Mouse (Mus musculus): ENCODE results near the gene Gm10160. TPM values are rescaled to one million over a fixed set of nuclear protein-coding genes. Genes with fewer than 3 reads are reported as not detected.
"Not testable (repeated sequence)": the region's sequence is repeated elsewhere in the genome, so short reads cannot be mapped to it uniquely, and the experiment has no call there.

Gene Gm10160
- total RNA-seq, 2 experiments from 2014 or later: not detected

DNA sequence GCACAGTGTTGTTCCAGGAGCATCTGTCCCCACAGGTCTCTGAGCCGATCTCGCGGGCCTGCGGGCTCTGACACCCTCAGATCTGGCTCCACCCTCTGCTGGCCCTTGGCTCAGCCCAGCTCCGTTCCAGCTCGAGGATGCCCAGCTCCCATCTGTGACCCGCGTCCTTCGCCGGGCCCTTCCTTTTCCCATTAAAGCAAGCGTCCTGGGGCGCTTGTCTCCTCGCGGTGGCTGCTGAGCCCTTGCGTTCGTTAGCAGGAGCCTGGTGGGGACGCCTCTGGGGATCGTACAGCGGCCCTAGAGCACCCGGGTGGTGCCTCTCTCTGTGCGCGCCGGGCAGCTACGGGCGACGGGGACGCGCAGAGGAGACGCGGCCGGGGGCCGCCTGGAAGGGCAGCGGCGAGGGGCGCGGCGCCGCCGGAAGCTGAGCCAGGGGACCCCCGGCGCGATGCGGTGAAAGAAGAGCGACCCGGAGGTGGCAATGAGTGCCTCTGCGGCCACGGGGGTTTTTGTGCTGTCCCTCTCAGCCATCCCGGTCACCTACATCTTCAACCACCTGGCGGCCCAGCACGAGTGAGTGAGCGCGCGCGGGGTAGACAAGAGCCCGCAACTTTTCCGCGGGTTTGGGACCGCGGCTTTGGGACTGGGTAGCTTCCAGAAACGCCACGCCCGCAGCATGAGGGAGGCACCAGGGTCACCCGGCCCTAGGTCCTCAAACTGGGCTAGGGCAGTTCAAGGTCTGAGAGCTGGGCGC lies 3.6 kb upstream of the Gm10160 start, which contains the start of gene Tm6sf1:
TSS of gene Tm6sf1 (plus strand) at position 34 of the 754 bp plus-strand sequence.
- peak; percentile 61 to 63 for DNase-seq
- intact Hi-C loops (cut with DNase I): no loop called here

DNA sequence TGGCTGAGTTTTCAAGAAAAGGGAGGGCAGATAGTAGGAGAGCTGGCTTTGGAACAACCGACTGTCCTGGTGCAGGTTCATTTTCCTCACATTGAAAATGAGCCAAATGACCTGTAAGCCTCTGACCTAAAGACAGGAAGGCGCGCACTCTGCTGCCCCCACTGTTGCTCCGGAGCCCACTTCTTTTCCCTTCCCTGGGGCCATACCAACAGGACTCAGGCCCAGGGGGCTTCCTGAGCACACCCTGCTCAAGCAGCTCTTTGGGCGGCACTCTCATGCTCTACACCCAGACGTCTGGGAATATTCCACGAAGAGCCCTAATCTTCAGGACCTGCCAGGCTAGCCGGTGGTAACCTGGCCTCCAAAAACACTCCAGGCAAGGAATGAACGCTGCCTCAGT lies 2.6 kb upstream of the Gm10160 start:
- no peak for DNase-seq
- intact Hi-C loops (cut with DNase I): no loop called here

DNA sequence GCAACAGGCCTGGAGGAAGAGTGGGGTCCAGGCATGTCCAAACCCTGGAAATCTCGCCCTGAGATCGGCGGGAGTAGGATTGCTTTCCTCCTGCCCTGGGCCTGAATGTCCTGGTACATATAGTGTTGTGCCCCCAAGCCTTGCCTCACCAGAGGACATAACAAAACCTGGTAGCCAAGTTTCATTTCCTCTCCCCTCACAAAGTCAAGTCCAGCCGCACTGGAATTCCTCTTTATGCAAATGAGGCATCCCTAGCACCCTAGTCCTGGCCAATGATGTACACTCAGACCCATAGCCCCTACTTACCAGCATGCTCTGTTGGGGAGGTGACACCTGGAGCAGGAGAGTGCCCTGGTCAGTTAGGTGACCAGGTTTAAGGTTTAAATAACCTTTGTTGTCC lies 627 bp upstream of the Gm10160 start:
- intact Hi-C loops (cut with DNase I): no loop called here
- no peak for DNase-seq

DNA sequence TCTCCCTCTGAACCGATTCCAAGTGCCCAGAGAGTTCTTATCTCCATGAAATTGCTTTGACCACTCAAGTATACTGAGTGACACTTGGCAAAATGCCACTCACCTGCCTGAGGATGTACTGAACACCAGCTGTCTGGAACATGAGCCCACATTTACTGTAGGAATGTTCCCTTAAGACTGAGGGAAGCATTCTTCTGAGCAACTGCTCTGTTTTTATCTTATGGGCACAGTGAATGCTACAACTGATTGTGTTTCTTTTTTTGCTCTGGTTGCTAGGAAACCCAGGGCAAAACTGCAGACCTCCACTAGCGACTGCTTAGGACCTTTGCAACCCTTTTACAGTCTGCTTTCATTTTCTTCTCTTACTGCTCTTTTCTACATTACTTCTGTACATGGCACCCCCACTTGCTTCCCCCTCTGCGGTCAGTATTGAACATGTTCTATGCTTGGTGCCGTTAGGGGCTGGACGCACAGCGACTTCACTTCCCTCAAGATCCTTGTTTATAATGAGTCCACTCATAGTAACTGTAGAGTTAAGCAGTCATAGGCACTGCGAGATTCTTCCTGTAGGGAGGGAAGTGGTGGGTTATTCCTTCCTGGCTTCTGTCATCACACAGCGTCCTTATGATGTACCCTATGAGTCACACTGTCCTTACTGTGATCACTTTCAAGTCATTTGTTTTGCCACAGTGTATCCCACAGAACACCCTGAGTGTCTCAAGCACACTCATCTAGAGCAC lies 856 bp downstream of the Gm10160 start:
- no peak for DNase-seq
- intact Hi-C loops (cut with DNase I): no loop called here

DNA sequence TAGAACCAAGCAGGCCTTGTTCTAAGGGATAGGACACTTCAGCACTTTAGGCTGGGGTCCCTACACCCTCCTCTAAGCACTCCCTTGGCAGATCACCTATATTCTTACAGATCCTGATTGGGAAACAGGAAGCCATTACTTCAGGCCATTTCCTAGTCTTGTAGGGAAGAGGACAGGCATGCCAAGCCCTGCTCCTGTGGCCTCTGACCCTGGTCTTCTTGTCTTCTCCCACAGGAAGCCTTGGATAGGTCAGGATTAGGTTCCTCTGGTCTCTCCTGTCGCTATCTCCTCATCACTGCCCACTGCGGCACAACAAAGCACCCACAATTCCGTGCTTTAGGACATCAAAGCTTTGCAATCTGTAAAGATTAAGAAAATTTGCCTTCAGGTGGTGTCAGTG lies 3.9 kb downstream of the Gm10160 start:
- no peak for DNase-seq
- intact Hi-C loops (cut with DNase I): no loop called here

DNA sequence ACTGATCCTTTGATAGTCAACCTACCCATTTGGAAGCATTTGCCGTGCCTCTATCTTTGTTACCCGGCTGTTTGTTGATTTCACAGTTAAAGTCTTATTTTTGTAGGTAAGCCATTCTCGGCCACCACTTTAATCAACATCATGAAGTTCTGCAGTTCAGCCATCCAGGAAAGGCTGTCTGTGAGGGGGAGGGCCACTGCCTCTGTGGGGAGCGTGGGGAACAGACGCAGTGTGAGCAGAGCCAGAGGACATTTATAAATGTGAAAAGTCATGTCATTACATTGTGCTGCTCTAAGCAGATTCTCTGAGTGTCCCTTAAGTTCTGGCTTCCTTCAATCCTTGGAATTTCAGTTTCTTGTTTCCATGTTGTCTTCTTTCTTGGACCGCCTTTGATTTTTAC lies 5.4 kb downstream of the Gm10160 start:
- no peak for DNase-seq
- intact Hi-C loops (cut with DNase I): no loop called here

DNA sequence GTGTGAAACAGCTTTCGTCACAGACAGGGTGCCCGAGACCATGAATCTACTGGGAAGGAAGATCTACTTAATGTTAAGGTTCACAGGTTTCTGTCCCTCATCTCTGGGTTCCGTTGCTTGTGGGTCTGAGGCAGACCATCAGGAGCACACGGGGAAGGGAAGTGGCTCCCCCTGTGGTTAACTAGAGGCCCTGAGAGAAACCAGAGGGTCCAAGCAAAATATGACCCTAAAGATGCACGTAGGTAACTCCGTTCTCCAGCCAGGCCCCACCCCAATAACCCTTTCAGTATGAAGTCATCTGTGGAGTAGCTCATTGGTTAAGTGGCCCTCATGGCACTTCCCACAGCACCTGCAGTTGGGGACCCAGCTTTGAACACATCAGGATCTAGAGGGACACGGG lies 6.0 kb downstream of the Gm10160 start:
- intact Hi-C loops (cut with DNase I): no loop called here
- DNase-seq: no peak

DNA sequence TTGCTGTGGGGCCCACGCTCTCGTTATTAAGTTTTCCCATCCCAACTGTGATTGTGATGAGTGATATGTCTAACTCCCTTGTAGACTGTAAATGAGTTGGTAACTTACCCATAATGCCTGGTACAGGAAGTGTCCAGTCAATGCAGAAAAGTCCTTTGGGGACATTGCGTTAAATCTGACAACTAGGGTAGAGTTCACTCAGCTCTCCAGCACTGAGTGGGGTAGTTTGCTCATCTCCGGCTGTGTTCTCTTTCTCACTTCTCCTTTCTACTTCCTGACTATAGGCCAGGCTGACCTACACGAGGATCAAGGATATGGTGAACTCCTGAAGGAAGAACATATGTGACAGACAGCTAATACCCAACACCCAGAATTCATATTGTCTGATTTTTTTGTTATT lies 6.4 kb downstream of the Gm10160 start:
- intact Hi-C loops (cut with DNase I): no loop called here
- DNase-seq: no peak

DNA sequence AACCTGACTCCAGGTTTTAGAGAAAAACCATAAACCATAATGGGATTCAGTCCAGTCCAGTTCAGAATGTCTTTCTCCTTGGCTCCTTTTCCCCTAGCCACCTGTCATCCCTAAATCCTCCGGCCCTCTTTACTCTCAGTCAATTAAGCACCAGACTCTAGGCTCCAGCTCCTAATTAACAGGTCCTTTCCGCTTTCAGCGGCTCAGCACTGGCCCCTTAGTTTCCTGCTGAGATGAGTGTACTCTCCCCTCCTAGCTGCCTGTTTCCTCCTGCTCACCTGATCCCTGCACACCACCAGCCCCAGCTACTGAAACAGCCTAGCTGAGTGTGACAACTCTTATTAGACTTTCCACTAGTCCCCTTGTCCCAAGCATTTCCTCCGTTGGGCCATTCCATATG lies 7.8 kb downstream of the Gm10160 start:
- no peak for DNase-seq
- intact Hi-C loops (cut with DNase I): no loop called here

DNA sequence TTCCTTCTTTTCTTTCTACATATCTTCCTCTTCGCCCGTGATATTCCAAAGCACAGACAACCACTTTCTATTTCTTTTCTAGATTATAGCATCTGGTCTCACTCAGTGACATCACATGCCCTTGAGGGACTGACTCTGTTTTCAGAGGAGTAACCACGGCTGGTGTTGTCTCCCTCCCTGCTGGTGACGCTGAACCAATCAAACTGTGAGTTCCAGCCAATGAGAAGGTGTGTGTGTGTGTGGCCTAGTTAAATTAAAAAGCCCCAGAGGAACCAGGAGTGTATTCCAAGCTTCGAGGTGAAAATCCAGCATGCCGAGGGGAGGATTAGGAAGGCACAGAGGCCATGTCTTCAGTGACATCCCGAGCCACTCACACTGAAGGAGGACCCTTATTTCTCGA lies 8.6 kb downstream of the Gm10160 start:
- intact Hi-C loops (cut with DNase I): no loop called here
- no peak for DNase-seq

DNA sequence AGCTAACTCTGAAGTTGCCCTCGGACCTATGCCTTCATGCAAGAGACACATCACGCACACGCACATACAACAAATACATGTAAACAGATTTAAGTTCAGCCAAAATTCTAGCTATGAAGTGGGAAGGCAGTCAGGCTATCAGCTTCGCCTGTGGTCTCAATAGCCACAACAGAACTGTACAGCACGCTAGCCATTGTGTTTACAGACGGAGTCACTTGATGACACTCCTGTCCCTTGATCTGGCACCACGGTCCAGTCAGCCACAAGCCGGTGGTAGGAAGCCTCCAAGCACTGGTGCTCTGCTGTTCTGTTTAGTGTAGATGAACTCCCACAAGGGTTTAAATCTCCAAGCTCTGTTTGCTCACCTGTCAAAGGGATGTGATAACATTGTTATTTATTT lies 9.6 kb downstream of the Gm10160 start:
- DNase-seq: no peak
- intact Hi-C loops (cut with DNase I): no loop called here

DNA sequence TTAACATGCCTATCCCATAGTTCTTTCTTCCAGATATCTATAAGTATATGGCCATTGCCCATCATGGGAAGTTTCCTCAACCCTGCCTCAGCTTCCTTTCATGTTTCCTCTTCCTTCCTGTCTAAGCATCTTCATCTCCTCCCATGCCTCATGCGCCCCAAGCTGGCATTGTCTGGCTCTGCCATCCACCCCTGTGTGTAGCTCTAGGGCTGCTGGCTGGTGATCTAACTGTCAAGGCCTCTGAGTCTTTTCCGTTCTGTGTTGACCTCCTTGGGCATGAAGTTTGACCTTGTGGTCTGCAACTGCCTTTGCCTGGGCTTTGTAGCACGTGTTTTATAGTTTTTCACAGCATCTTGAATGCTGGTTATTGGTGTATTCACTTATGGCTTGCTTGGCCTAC lies 10.3 kb downstream of the Gm10160 start:
- DNase-seq: no peak
- intact Hi-C loops (cut with DNase I): no loop called here

DNA sequence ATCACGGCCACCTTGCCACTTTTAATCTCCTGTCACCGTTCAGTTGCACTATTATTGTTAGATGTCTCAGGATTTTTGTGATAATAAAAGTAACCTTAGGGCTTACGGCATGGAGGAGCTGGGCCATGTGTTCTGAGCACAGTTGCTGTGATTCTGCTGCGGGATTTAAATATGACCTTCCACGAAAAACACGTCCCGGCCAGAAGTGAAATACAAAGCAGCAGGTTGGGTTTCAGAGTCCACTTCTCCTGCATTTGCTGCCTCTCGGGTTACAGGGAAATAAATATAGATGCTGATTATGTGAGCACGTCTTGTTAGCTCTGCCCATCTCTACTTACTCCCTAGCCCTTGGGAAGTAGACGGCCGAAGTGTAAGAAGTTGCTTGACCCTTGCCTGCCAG lies 10.8 kb downstream of the Gm10160 start:
- DNase-seq: no peak
- intact Hi-C loops (cut with DNase I): no loop called here

DNA sequence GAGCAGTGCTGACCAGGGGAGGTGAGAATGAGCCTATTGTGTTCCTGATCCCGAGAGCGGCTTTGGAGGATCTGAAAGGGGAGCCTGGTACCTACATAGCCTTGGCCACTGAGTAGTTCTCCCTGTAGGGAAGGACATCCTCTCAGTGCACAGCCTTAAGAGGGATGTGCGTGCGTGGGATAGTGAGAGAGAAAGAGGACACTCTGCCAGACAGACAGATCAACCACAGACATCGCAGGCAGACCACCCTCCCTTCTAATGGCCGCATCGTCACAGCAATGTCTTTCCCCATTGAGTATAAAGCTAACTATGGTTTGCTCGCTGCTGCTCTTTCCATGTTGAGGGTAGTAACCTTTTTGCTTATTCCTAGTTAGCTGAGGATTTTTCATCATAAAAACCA lies 11.7 kb downstream of the Gm10160 start:
- DNase-seq: no peak
- intact Hi-C loops (cut with DNase I): no loop called here

DNA sequence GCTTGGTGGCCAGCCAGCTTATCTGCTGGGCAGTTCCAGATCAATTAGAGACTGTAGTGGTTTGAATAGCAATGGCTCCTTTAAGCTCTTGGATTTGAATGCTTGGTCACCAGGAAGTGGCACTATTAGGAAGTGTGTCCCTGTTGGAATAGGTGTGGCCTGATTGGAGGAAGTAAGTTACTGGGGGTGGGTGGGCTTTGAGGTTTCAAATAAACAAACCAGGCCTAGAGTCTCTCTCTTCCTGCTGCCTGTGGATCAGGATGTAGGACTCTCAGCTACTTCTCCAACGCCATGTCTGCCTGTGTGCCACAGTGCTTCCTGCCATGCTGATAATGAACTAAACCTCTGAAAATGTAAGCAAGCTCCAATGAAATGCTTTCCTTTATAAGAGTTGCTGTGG lies 12.6 kb downstream of the Gm10160 start:
- intact Hi-C loops (cut with DNase I): no loop called here

DNA sequence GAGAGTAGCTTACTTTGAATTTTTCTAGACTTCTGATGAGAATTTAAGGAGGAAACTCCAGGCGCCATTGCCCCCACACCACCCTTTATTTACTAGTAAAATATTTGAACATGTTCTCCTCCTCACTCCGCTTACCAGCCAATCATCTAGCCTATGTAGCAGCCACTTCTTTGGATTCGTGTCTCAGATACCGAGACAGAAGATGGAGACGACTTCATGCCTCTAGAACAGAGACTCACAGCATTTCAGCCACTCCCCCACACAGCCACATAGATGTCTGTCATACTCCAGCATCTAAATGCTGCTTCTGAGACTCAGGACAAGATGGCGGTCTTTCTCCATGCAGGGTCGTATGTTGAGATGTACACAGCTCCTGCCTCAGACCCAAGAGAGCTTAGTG lies 13.5 kb downstream of the Gm10160 start:
- intact Hi-C loops (cut with DNase I): no loop called here
- no peak for DNase-seq

More for the DNA sequence above, 12.6 kb downstream of the Gm10160 start:
- no peak for DNase-seq

DNA sequence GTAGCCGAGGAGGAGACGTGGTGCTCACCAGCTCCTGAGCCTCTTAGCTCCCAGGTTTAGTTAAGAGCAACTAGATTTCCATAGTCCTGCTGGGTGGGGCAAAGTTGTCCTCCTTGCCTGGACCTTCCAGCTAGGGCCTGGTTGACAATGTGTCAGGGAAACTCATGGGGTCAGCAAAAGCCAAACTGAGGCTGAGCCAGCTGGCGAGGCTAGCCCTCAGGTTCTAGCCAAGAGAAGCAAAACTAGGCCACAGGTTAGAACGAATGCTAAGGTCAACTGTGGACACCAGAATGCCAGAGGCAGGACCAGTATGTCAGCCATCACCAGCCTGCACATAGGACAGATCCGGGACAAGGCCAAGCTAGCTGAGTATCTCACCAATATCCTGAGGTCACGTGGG lies 14.2 kb downstream of the Gm10160 start:
- DNase-seq: peak; percentile 40 to 44
- intact Hi-C loops (cut with DNase I): no loop called here

DNA sequence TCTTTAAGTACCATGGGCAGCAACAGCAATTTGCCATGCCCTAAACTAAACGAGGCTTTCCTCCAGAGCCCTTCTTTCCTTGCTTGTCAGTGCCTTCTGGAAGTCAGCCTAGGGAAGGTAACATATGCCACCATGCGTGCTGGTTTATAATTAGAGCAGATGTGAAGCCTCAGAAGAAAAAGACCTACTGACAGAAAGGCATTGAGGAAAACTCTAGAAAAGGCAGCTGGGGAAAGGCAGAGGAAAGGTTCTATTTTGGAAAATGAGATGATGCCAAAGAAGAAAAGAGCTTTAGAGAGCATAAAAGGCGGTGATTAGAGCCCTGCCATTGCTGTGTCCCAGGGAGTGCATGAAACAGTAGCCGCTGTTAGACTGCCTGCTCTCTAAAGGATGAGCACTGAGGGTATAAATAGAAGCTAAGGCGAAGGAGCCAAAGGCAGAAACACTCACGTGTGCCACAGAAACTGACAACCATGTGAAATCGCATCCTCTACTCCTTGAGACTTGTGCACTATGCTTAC lies 14.9 kb downstream of the Gm10160 start:
- DNase-seq: no peak
- intact Hi-C loops (cut with DNase I): no loop called here

DNA sequence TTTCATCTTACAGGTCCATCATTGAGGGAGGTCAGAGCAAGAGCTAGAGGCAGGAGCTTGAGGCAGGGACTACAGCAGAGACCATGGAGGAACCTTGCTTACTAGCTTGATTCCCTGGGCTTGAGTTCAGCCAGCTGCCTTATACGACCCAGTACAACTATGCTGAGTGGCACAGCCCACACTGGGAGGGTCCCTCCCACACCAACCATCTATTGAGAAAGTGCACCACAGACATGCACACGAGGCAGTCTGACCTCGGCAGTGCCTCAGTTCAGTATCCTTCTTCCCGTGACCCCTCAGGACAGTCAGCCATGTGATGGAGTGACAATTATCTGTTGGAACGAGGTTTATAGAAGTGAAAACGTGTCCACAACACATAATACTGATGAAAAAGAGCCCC lies 15.8 kb downstream of the Gm10160 start:
- intact Hi-C loops (cut with DNase I): no loop called here
- no peak for DNase-seq

DNA sequence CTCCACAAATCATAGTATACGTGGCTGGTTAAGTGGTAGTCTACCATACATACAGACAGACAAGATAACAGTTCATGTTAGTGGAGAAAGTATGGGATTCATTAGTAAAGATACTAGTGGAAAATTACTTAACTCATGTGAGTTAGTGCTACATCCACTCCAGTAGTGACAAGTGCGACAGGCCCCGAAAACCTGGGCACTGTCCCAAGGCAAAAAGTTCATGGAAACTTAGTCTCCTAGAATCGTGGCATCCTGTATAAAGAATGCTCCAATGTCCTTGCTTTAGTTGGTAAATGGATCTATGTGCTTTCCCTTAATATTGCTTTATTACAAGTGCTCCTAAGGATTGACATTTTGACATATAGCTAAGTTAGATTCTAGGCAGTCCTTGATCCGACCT lies 17.8 kb downstream of the Gm10160 start:
- DNase-seq; intact Hi-C loops (cut with DNase I): not testable (repeated sequence)

DNA sequence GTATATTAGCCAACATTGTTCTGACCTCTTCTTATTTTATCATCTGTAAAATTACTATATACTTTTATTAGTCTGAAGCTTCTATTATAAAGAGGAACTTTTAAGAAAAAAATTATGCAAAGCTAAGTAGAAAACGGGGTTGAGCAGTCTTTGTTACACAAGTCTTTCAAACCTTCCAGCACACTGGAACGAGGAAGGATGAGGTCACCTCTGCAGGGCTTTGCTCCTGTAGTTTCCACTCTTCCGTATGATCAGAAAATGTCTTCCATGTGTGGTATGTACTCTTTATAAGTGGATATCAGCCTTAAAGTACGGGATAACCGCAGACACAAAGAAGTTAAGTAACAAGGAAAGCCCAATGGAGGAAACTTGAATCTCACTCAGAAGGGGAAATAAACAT lies 20.2 kb downstream of the Gm10160 start:
- DNase-seq: no peak
- intact Hi-C loops (cut with DNase I): no loop called here

DNA sequence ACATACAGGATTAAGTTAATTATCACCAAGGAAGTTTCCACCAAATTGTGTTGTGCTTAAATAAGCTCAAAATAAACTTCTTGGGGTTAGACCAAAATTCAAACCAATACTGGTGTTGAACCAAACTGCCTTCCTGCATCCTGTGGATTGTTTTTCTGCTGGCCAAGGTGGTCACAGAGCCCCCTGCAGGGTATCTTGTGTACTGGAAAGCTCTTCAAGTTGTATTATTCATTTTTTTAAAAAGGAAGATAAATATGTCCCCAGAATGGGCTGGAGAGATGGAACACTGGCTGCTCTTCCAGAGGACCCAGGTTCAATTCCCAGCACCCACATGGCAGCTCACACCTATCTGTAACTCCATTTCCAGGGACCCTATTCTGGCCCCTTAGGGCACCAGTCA lies 20.7 kb downstream of the Gm10160 start:
- DNase-seq: no peak
- intact Hi-C loops (cut with DNase I): no loop called here

All from heart, postnatal 36 days (tissue).